Mouse (Mus musculus) intestine, postnatal 0 days (tissue): Measurements from ENCODE around the gene Hectd1. TPM values are rescaled to one million over a fixed set of nuclear protein-coding genes. Genes with fewer than 3 reads are reported as not detected.

ENCODE experiments used
- ATAC-seq: fragments of 200-750 bp; cut with Nextera tagmentation; 2 replicates; pipeline ENCODE4 v1.8.0; 2017; ENCODE audit warnings: mild to moderate bottlenecking, moderate TSS enrichment, moderate library complexity
- H3K27ac ChIP-seq: fragments of 300-500 bp; sonication (generic); 2 replicates; pipeline ENCODE4 v1.5.1; 2014; ENCODE audit warnings: mild to moderate bottlenecking, low read depth, low read length, moderate library complexity
- H3K27me3 ChIP-seq: fragments of 300-500 bp; sonication (generic); replicated peaks from 2 replicates; pipeline ENCODE4 v1.6.1; 2014; ENCODE audit warnings: low read length, mixed read lengths; ENCODE audit not compliant: control insufficient read depth, insufficient read depth
- H3K36me3 ChIP-seq: fragments of 300-500 bp; sonication (generic); 2 replicates; pipeline ENCODE4 v1.6.1; 2014; ENCODE audit warnings: mild to moderate bottlenecking, moderate library complexity; ENCODE audit not compliant: control insufficient read depth, insufficient read depth
- H3K4me1 ChIP-seq: fragments of 300-500 bp; sonication (generic); replicated peaks from 2 replicates; pipeline ENCODE4 v1.6.1; 2014; ENCODE audit warnings: antibody characterized with exemption, low read length, mixed read lengths; ENCODE audit not compliant: control insufficient read depth, insufficient read depth
- H3K4me2 ChIP-seq: fragments of 300-500 bp; sonication (generic); replicated peaks from 2 replicates; pipeline ENCODE4 v1.6.1; 2014; ENCODE audit warnings: low read depth, mild to moderate bottlenecking, moderate library complexity
- H3K4me3 ChIP-seq: fragments of 300-500 bp; sonication (generic); 2 replicates; pipeline ENCODE4 v1.5.1; 2014; ENCODE audit warnings: low read depth, low read length
- H3K9ac ChIP-seq: fragments of 300-500 bp; sonication (generic); 2 replicates; pipeline ENCODE4 v1.6.1; 2014; ENCODE audit warnings: mild to moderate bottlenecking, low read depth, low read length
- H3K9me3 ChIP-seq: fragments of 300-500 bp; sonication (generic); 2 replicates; pipeline ENCODE4 v1.6.1; 2016; ENCODE audit warnings: mixed run types; ENCODE audit not compliant: control insufficient read depth
- CTCF ChIP-seq: sonication (generic); IDR thresholded peaks from 2 replicates; pipeline ENCODE4 v1.5.1; 2016; ENCODE audit warnings: low read depth, mild to moderate bottlenecking, control low read depth, antibody characterized with exemption, moderate library complexity
- WGBS: fragments of 180-500 bp; shearing (Covaris S2); extraction: QIAGEN DNeasy Blood & Tissue Kit; methylation state at CpG from one replicate; pipeline ENCODE4 v1.1.7; 2014; 5-methylcytosine and 5-hydroxymethylcytosine counted together
- polyA plus RNA-seq: library from polyadenylated mRNA; unstranded; fragments of >200 nt; fragmentation: Nextera tagmentation; extraction: Ambion mirVana; gene quantifications from 2 replicates; pipeline ENCODE4 v1.2.1, GENCODE M21; 2015

Gene Hectd1
- polyA plus RNA-seq, 1 experiment from 2014 or later, result 16.8 TPM

DNA sequence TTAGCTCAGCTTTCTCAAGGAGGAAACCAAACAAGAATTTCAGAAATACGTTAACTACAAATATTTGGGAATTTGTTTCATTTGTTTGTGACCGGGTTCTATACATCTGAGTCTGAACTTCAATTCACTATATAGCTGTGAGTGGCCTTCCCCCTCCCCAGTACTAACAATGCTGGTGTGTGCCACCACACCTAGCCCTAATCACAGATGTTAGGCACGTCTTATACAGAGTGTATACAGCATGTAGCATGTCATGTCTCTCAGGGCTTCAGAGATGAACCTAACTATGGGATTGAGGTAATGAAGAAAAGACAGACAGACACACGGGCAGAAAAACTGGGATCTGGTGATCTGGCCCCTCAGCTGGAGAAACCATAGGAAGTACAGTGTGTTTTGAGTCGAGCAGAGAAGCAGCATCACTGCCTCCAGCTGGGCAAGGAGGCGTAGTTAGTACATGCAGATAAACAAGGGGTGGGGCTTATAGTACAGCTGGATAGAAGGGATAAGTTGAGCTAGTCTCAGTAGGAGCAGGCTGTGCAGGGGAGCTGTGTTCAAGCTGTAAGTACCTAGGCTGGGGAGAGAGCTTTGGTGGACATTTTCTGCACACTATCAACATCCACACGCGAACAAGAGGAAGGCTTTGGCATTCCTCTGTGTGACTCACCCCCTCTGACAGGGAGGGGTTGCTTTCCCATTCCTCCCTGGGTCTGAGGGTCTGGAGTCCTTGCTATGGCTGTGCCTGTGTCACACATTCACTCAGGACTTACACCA, 129.5 kb downstream of the Hectd1 start:
- H3K27ac ChIP-seq, result no peak overlapping the region; the same call in 1 of the 2 replicates
- 0 out of 2 replicates have a peak, but pooled peaks have one; percentile 36 for ATAC-seq
- no peaks in the 10 kb centered on the region for H3K9me3 ChIP-seq
- H3K9ac ChIP-seq, result no peak overlapping the region
- TF ChIP-seq CTCF, result 0 out of 2 replicates have a peak, but pooled peaks have one; percentile 3
- H3K4me1 ChIP-seq, result no peaks in the 10 kb centered on the region
- no peak overlapping the region for H3K4me2 ChIP-seq
- no peaks in the 10 kb centered on the region for H3K36me3 ChIP-seq
- 45% methylated on average over 8 of the region's 8 CpGs for WGBS
- no peaks in the 10 kb centered on the region for H3K27me3 ChIP-seq
- H3K4me3 ChIP-seq, result no peak overlapping the region

DNA sequence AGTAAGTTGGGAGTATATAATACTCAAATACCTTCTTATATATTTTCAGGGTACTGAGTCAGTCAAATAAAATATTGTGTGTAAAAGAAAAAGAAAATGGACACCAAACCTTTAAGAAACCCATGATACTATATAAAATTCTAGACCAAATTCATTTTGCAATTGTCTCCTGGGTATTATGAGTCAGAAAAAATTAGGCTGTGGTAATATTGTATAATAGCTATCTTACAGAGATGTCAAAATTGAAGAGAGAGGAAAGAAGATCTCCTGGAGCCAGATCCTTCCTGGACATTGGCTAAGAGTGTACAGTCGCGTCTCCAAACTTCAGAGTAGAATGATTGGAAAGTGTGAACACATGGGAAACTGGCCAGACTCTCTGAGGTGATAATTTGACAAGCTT, 133.2 kb downstream of the Hectd1 start:
- no peak overlapping the region for H3K4me3 ChIP-seq
- no peak overlapping the region for H3K9ac ChIP-seq
- no peak overlapping the region for H3K4me2 ChIP-seq
- H3K27me3 ChIP-seq, result no peaks in the 10 kb centered on the region
- no peaks in the 10 kb centered on the region for H3K36me3 ChIP-seq
- H3K9me3 ChIP-seq, result no peaks in the 10 kb centered on the region
- 96% methylated on average over 2 of the region's 2 CpGs for WGBS
- ATAC-seq, result no peak
- H3K27ac ChIP-seq, result no peak overlapping the region
- TF ChIP-seq CTCF, result no peak
- H3K4me1 ChIP-seq, result no peaks in the 10 kb centered on the region

DNA sequence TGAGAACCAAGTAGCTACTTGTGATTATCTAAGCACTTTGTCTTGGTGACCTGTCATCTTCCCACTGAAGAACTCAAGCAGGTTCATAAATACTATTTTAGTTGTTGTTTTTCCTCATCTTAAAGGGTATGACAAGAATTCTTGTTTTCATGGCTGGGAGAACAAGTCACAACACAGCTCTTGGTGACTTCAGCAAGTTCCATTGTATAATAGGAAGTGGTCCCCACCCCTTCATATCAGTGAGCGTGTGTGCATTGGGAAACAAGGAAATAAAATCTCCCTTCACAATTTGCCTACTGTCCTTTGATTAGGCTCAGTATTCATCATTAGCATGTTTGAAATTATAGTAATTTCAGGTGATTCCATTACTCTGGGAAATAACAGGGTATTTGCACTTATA, 134.4 kb downstream of the Hectd1 start:
- Histone ChIP-seq H3K4me3 (no peak overlapping the region), H3K4me2 (no peak overlapping the region), H3K27me3 (no peaks in the 10 kb centered on the region), H3K4me1 (no peaks in the 10 kb centered on the region), H3K9me3 (no peaks in the 10 kb centered on the region), H3K27ac (peak overlapping the region; percentile 57; the same call in 1 of the 2 replicates), H3K36me3 (no peaks in the 10 kb centered on the region), H3K9ac (no peak overlapping the region)
- no peak for TF ChIP-seq CTCF
- 58% methylated on average over 1 of the region's 1 CpGs for WGBS
- no peak for ATAC-seq

DNA sequence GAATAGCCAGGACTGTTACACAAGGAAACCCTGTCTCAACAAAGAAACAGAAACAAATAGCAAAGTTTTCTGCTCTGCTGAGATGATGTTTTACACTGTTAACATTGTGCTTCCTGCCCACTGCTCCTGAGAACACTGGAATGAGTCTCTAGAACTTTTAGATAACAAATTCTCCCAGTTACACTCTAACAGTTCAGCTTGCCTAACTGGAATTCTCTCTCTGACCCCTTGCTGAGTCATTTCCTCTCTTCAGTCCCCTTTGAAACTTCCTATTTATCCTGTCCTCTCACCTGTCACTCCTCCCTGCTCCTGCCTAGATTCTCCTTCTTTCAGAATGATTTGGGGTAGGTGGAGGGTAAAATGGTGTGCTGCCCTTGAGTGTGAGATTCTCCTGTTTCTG, 135.2 kb downstream of the Hectd1 start:
- TF ChIP-seq CTCF, result no peak

More for the DNA sequence above, 135.2 kb downstream of the Hectd1 start:
- H3K4me2 ChIP-seq, result no peak overlapping the region
- no peak overlapping the region for H3K4me3 ChIP-seq
- no peaks in the 10 kb centered on the region for H3K36me3 ChIP-seq
- no peaks in the 10 kb centered on the region for H3K9me3 ChIP-seq
- H3K27ac ChIP-seq, result peak overlapping the region; percentile 57
- no peak overlapping the region for H3K9ac ChIP-seq
- H3K4me1 ChIP-seq, result 0 out of 2 replicates have a peak, but pooled peaks cover 2% of the 10 kb centered on the region
- ATAC-seq, result no peak
- H3K27me3 ChIP-seq, result no peaks in the 10 kb centered on the region

Other genes with a start within 250 kb of the Hectd1 start
- 0.71 and 0.89 TPM in 2 replicates for gene Coch, start 236.2 kb downstream of the Hectd1 start, polyA plus RNA-seq
- 24.0 and 25.7 TPM in 2 replicates for gene Ap4s1, start 138.5 kb downstream of the Hectd1 start, polyA plus RNA-seq
- gene Strn3, start 137.6 kb downstream of the Hectd1 start, polyA plus RNA-seq, result 22.2 and 22.9 TPM in 2 replicates
- gene Heatr5a, start 141.8 kb upstream of the Hectd1 start, polyA plus RNA-seq, result 4.4 and 5.5 TPM in 2 replicates
- 28.5 and 31.8 TPM in 2 replicates for gene Dtd2, start 177.0 kb upstream of the Hectd1 start, polyA plus RNA-seq
- not detected in 2 replicates for gene Gpr33, start 198.5 kb upstream of the Hectd1 start, polyA plus RNA-seq